Mouse (Mus musculus) lung, postnatal 0 days (tissue): ENCODE results near the gene Hsf2bp. TPM values are rescaled to one million over a fixed set of nuclear protein-coding genes. Genes with fewer than 3 reads are reported as not detected.
A peak's percentile ranks its signal among the peaks of the same experiment; 100 is the strongest.

Source experiments
- ATAC-seq: fragments of 200-750 bp; cut with Nextera tagmentation; 2 replicates; pipeline ENCODE4 v1.8.0; 2017; ENCODE audit warnings: moderate library complexity
- DNase-seq: peaks from one replicate; pipeline ENCODE4 v3.0.0-alpha.2; 2016; ENCODE audit warnings: low spot score
- H3K27ac ChIP-seq: fragments of 300-500 bp; sonication (generic); 2 replicates; pipeline ENCODE4 v1.5.1; 2014; ENCODE audit warnings: antibody characterized with exemption, mild to moderate bottlenecking, low read length, mixed read lengths
- H3K27me3 ChIP-seq: fragments of 300-500 bp; sonication (generic); replicated peaks from 2 replicates; pipeline ENCODE4 v1.6.1; 2014; ENCODE audit warnings: low read length, mixed read lengths; ENCODE audit not compliant: insufficient read depth
- H3K36me3 ChIP-seq: fragments of 300-500 bp; sonication (generic); 2 replicates; pipeline ENCODE4 v1.6.1; 2014; ENCODE audit warnings: low read length, mixed read lengths; ENCODE audit not compliant: insufficient read depth
- H3K4me1 ChIP-seq: fragments of 300-500 bp; sonication (generic); 2 replicates; pipeline ENCODE4 v1.6.1; 2014; ENCODE audit warnings: antibody characterized with exemption, low read depth, low read length, mixed read lengths; ENCODE audit not compliant: insufficient read depth
- H3K4me2 ChIP-seq: fragments of 300-500 bp; sonication (generic); replicated peaks from 2 replicates; pipeline ENCODE4 v1.6.1; 2014; ENCODE audit warnings: low read depth, mild to moderate bottlenecking, low read length, moderate library complexity, mixed read lengths
- H3K4me3 ChIP-seq: fragments of 300-500 bp; sonication (generic); 2 replicates; pipeline ENCODE4 v1.5.1; 2014; ENCODE audit warnings: low read depth, low read length
- H3K9ac ChIP-seq: fragments of 300-500 bp; sonication (generic); replicated peaks from 2 replicates; pipeline ENCODE4 v1.6.1; 2014; ENCODE audit warnings: low read depth, mild to moderate bottlenecking
- H3K9me3 ChIP-seq: fragments of 300-500 bp; sonication (generic); 2 replicates; pipeline ENCODE4 v1.6.1; 2016; ENCODE audit warnings: low read length, mixed read lengths
- CTCF ChIP-seq: IDR thresholded peaks from 2 replicates; pipeline ENCODE4 v1.5.1; 2016; ENCODE audit warnings: antibody characterized with exemption, mild to moderate bottlenecking
- EP300 ChIP-seq: IDR thresholded peaks from 2 replicates; pipeline ENCODE4 v1.6.1; 2016; ENCODE audit warnings: antibody characterized with exemption, mild to moderate bottlenecking, control low read depth
- WGBS: fragments of 180-500 bp; shearing (Covaris S2); extraction: QIAGEN DNeasy Blood & Tissue Kit; methylation state at CpG from one replicate; pipeline ENCODE4 v1.1.7; 2014; 5-methylcytosine and 5-hydroxymethylcytosine counted together
- polyA plus RNA-seq: library from polyadenylated mRNA; unstranded; fragments of >200 nt; fragmentation: Nextera tagmentation; extraction: Ambion mirVana; gene quantifications from 2 replicates; pipeline ENCODE4 v1.2.1, GENCODE M21; 2015

Gene Hsf2bp
- polyA plus RNA-seq, 1 experiment from 2014 or later = 0.58 TPM

- no peak for ATAC-seq
- H3K27me3 ChIP-seq = no peaks in the 10 kb centered on the region
- no peak overlapping the region for H3K4me2 ChIP-seq
- no peaks in the 10 kb centered on the region for H3K36me3 ChIP-seq
- H3K4me3 ChIP-seq = no peak overlapping the region
- H3K27ac ChIP-seq = no peak overlapping the region
- 69% methylated on average over 1 of the region's 1 CpGs for WGBS
- no peak overlapping the region for H3K9ac ChIP-seq
- TF ChIP-seq CTCF = no peak
- TF ChIP-seq EP300 = no peak
- H3K4me1 ChIP-seq = peaks cover 29% of the 10 kb centered on the region; the same call in 1 of the 2 replicates
- H3K9me3 ChIP-seq = no peaks in the 10 kb centered on the region
- DNase-seq = no peak
Measured at GRCm38 (mm10) chr17:31933956-31934355, 102.2 kb downstream of the Hsf2bp start.

DNA sequence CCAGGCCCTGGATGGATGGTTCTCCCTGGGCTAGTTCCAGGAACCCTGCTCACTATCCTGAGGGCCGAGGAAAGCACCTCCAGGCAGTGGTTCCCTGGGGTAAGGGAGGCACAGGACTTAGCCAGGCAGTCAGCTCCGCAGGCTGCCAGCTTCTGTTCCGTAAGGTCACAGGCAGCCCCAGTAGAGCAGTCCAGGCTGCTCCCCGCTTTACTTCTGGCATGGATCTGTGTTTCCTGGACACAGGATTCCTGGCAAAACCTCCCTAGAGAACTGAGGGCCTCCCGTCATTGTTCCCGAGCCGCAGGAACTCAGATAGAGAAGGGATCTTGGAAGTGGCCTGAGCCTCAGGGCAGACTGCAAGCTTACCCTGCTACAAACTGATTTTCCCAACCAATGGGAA, 104.7 kb downstream of the Hsf2bp start:
- peaks cover 13% of the 10 kb centered on the region; the same call in 1 of the 2 replicates for H3K4me1 ChIP-seq
- H3K36me3 ChIP-seq = no peaks in the 10 kb centered on the region
- H3K9me3 ChIP-seq = no peaks in the 10 kb centered on the region
- no peak overlapping the region for H3K4me3 ChIP-seq
- no peak overlapping the region for H3K4me2 ChIP-seq
- DNase-seq (peak; percentile 61), ATAC-seq (peak; percentile 52)
- TF ChIP-seq EP300 = no peak
- no peak for TF ChIP-seq CTCF
- H3K27me3 ChIP-seq = no peaks in the 10 kb centered on the region
- H3K9ac ChIP-seq = 0 out of 2 replicates have a peak overlapping the region, but pooled peaks have one; percentile 23
- H3K27ac ChIP-seq = peak overlapping the region; percentile 80
- WGBS = 30% methylated on average over 7 of the region's 7 CpGs

- peaks cover 9% of the 10 kb centered on the region; the same call in 1 of the 2 replicates for H3K4me1 ChIP-seq
- peak; percentile 18 for ATAC-seq
- no peaks in the 10 kb centered on the region for H3K36me3 ChIP-seq
- H3K27ac ChIP-seq = no peak overlapping the region
- TF ChIP-seq EP300 = no peak
- TF ChIP-seq CTCF = no peak
- no peak overlapping the region for H3K9ac ChIP-seq
- peak; percentile 38 for DNase-seq
- H3K27me3 ChIP-seq = no peaks in the 10 kb centered on the region
- no peak overlapping the region for H3K4me2 ChIP-seq
- no peaks in the 10 kb centered on the region for H3K9me3 ChIP-seq
- 77% methylated on average over 13 of the region's 13 CpGs for WGBS
- no peak overlapping the region for H3K4me3 ChIP-seq
Measured at GRCm38 (mm10) chr17:31929844-31930715, 106.1 kb downstream of the Hsf2bp start.

GRCm38 (mm10) chr17:31929032-31929431, 107.1 kb downstream of the Hsf2bp start:
- H3K27ac ChIP-seq = no peak overlapping the region
- ATAC-seq = no peak
- H3K9ac ChIP-seq = no peak overlapping the region

DNA sequence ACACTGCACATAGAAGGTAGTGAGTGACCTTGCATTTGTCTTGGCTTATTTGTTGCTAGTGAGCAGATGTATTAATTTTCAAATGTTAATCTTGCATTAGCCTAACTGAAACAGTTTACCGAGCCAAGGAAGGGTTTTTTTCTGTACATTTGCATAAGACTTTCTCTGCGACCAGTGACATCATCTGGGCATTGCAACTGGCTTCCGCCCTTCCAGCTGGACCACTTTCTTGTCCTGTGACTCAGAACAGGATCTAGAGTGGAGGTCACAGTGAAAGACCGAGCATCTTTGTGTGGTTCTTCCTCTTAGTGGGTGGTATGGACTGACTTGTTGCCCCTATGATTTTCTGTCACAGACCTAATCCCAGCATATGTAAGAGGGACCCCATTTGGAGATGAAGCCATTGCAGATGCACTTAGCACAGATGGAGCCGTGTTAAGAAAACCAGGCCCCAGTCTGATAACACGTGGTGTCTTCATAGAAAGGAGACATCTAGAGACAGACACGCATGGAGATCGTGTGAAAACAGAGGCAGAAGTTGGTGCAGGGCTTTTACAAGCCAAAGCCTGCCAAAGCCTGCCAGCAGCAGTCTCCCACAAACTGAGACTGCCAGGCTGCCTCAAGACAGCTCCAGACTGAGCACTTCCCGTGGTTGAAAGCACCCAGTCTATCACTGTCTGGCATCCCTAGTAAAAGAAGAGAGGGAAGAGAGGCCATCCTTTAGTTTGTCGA, 108.1 kb downstream of the Hsf2bp start:
- Histone ChIP-seq H3K36me3 (no peaks in the 10 kb centered on the region), H3K9me3 (no peaks in the 10 kb centered on the region), H3K4me3 (no peak overlapping the region), H3K4me1 (peaks cover 9% of the 10 kb centered on the region; the same call in 1 of the 2 replicates), H3K27me3 (no peaks in the 10 kb centered on the region), H3K9ac (no peak overlapping the region), H3K4me2 (no peak overlapping the region), H3K27ac (no peak overlapping the region)
- 81% methylated on average over 10 of the region's 10 CpGs for WGBS
- ATAC-seq (no peak), DNase-seq (peak; percentile 48)
- TF ChIP-seq EP300 (no peak), CTCF (no peak)

More at GRCm38 (mm10) chr17:31929032-31929431, 107.1 kb downstream of the Hsf2bp start:
- Histone ChIP-seq H3K36me3 (no peaks in the 10 kb centered on the region), H3K9me3 (no peaks in the 10 kb centered on the region), H3K4me2 (no peak overlapping the region), H3K4me3 (no peak overlapping the region), H3K27me3 (no peaks in the 10 kb centered on the region), H3K4me1 (peaks cover 9% of the 10 kb centered on the region; the same call in 1 of the 2 replicates)
- TF ChIP-seq EP300 (no peak), CTCF (no peak)
- WGBS = 88% methylated on average over 6 of the region's 6 CpGs
- peak; percentile 3 for DNase-seq

DNA sequence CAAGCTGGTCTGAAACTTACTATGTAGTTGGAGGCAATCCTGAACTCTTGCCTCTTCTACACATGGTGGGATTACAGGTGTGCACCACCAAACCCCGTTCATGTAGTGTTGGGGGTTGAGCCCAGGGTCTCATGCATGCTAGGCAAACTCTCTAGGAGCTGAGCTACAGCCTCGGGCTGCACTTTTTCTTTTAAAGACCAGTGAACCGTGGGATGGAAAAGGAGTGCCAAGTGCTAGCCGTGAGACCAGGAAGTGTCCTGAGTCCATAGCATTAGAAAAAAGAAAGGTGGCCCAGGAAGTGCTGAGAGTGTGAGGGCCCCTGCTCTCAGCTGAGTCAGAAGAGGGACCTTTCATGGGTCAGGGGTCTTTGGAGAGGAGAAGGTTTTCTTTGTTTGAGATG, 111.9 kb downstream of the Hsf2bp start:
- TF ChIP-seq EP300 (no peak), CTCF (no peak)
- H3K4me1 ChIP-seq = peaks cover 19% of the 10 kb centered on the region
- no peaks in the 10 kb centered on the region for H3K9me3 ChIP-seq
- DNase-seq = no peak
- H3K36me3 ChIP-seq = no peaks in the 10 kb centered on the region
- H3K4me3 ChIP-seq = no peak overlapping the region
- WGBS = 57% methylated on average over 4 of the region's 4 CpGs
- no peak overlapping the region for H3K4me2 ChIP-seq
- no peaks in the 10 kb centered on the region for H3K27me3 ChIP-seq
- no peak for ATAC-seq
- no peak overlapping the region for H3K9ac ChIP-seq
- H3K27ac ChIP-seq = no peak overlapping the region
